Mouse (Mus musculus): ENCODE results near the gene Fpr-rs4. TPM values are rescaled to one million over a fixed set of nuclear protein-coding genes. Genes with fewer than 3 reads are reported as not detected.
"Not testable (repeated sequence)": the region's sequence is repeated elsewhere in the genome, so short reads cannot be mapped to it uniquely, and the experiment has no call there.

Gene Fpr-rs4
- not detected for polyA plus RNA-seq (2017; shearing (Covaris generic))

DNA sequence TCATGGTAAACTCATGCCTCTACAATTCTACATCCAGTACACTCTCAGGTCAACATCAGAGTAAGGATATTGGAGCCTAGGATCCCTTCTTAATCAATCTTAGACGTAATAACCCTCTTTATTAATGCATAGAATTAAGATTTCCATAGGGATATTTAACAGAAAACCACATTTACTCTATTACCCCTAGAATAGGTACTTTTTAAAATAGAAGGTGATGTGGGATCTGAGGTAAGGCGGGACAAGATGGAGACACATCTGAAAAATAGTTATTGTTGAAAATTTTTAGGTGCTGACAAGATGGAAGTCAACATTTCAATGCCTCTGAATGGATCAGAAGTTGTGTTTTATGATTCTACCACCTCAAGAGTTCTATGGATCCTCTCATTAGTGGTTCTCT lies at the start of gene Fpr-rs4:
TSS of gene Fpr-rs4 (plus strand) at position 301 of the 400 bp plus-strand sequence.
- no peak for ATAC-seq

DNA sequence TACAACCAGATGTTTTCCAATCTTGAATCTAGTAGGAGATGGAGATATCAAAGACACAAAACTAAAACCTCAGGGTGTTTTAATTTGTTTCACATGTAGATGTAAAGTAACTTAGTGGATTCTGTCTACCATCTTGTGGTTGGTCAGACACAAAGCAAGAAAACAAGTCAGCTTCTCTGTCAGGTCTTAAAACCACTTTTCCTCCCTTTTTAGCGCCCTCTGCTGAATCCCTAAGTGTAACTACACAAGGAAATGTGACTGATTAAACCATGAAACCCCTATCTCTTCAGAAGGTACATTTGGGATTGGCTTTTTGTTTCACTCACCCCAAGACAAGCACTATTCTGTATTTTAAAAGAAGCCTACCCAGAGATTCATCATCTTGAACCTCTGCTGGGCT lies 48.1 kb upstream of the Fpr-rs4 start:
- peak; percentile 58 for ATAC-seq

DNA sequence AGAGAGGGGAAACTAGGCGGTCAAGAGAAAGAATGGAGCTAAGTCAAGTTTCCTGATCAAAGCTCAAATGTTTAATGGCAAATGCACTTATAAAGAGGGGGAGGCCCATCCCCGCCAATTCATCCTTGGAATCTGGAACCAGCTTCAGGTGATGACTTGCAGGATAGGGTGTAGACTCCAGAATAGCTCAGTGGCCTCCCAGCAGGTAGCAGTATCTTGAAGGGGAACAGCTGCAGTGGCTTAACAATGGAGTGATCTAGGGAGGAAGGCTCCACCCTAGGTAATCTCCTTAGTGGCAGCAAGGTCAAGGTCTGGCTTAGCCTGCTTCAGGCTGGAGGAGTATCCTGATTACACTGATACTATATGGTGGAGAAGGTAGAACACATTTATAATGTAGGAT lies 40.3 kb upstream of the Fpr-rs4 start:
- ATAC-seq, result not testable (repeated sequence)

DNA sequence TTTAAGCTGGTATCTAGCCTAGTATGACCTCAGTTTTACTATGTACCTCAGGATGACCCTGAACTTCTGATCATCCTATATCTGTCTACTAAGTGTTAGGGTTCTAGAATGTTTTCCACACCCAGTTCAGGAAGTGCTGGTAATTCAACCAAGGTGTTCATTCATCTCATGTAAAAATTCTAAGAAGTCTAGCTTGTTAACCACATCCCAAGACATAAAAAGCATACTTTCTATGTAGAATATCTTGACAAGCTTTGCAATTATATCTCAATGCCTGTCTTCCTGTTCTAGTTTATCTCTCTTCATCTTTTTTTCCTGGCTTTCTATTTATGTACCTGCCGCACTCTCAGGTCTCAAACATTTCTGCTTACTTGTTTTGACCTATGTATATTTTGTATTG lies 16.8 kb upstream of the Fpr-rs4 start:
- ATAC-seq, result peak; percentile 64

DNA sequence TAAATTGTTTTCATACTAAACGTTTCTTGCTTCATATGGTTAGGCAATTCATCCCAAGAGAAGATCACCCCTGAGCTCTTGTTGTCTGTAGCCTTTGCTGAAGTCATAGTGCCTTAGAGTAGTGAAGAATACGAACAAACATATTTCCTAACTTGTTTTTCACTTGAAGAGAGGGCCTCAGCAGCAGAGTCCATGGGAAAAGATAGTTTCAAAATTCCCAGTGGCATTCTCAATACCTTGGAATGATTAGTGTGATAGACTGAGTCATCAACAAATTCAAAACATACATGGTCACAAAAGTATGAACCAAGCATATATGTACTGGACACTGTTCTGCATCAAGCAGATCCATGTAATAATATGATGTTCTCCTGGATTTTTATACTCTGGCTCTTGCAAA lies 27.6 kb downstream of the Fpr-rs4 start, which contains the start of gene Vmn2r124:
TSS of gene Vmn2r124 (plus strand) at position 301 of the 400 bp plus-strand sequence.
- ATAC-seq, result no peak

Other genes starting within 250 kb of the Fpr-rs4 start
- gene Spaca6, start 194.6 kb upstream of the Fpr-rs4 start, polyA plus RNA-seq (2017; shearing (Covaris generic)), result 10 to 100 TPM in 2 of 3 experiments, 1 to 10 TPM in 1; 2.4 to 13.5 (median 12.6) TPM
- under 1 TPM in 1 of 3 experiments, not detected in 2; 0.12 TPM for gene Has1, start 166.5 kb upstream of the Fpr-rs4 start, polyA plus RNA-seq (2017; shearing (Covaris generic))
- gene Fpr1, start 137.8 kb upstream of the Fpr-rs4 start, polyA plus RNA-seq (2017; shearing (Covaris generic)), result under 1 TPM in 1 of 3 experiments, not detected in 2; 0.72 TPM
- gene Fpr2, start 133.9 kb upstream of the Fpr-rs4 start, polyA plus RNA-seq (2017; shearing (Covaris generic)), result under 1 TPM in 2 of 3 experiments, not detected in 1; 0.34 to 0.64 TPM
- not detected for gene Fpr3, start 133.9 kb upstream of the Fpr-rs4 start, polyA plus RNA-seq (2017; shearing (Covaris generic))
- under 1 TPM in 1 of 3 experiments, not detected in 2; 0.04 TPM for gene Vmn2r124, start 27.7 kb downstream of the Fpr-rs4 start, polyA plus RNA-seq (2017; shearing (Covaris generic))
- gene Vmn2r91, start 63.3 kb downstream of the Fpr-rs4 start, polyA plus RNA-seq (2017; shearing (Covaris generic)), result not detected
- under 1 TPM in 2 of 3 experiments, not detected in 1; 0.05 TPM for gene Vmn2r92, start 130.2 kb downstream of the Fpr-rs4 start, polyA plus RNA-seq (2017; shearing (Covaris generic))